Mouse (Mus musculus): ENCODE results near the gene Sufu. TPM values are rescaled to one million over a fixed set of nuclear protein-coding genes. Genes with fewer than 3 reads are reported as not detected.
A peak's percentile ranks its signal among the peaks of the same experiment; 100 is the strongest.

The Sufu gene
- total RNA-seq, 2 experiments from 2014 or later = 17.0 to 19.1 TPM

GRCm38 (mm10) chr19:46433712-46434111 lies 37.0 kb downstream of the Sufu start:
- no peak for DNase-seq

DNA sequence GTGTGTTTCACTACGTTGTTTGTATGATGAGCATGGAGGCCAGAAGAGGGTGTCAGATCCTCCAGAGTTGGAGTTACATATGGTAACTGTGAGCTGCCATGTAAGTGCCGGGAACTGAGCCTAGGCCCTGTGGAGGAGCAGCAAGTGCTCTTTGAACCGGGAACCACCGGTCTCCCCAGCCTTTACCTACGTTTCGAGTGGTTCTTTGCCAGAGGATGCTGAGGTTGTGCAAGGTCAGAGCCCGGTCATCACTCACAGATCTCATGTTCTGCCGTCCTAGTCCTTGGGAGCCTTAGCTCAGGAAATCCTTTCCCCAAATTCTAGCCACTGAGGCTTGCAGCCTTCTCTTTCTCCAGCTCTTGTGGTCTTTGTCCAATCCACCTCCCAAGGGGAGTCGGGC lies 37.5 kb downstream of the Sufu start:
- DNase-seq = no peak

DNA sequence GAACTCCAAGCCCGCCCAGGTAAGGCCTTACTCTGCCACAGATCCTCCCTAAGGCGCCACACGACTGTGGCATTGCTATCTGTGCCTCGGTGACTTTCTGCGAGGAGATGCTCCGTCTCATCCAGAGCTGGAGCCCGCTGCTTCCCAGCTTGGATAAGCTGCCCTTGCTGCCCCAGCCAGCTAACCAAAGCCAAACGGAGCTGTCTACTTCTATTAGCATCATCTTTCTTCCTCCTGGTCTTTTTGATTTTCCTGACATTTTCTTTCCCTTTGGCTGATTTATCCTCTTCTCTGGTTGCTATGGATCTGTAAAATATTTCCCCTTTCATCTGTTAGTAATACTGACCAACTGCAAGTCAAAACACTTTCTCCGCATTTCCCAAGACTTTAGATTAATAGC lies 37.9 kb downstream of the Sufu start:
- DNase-seq = no peak

GRCm38 (mm10) chr19:46435492-46435891 lies 38.8 kb downstream of the Sufu start:
- no peak for DNase-seq

- DNase-seq = no peak
Observed at GRCm38 (mm10) chr19:46443509-46443908, 46.8 kb downstream of the Sufu start.

GRCm38 (mm10) chr19:46444209-46444608 lies 47.5 kb downstream of the Sufu start:
- peak; percentile 89 for DNase-seq

DNA sequence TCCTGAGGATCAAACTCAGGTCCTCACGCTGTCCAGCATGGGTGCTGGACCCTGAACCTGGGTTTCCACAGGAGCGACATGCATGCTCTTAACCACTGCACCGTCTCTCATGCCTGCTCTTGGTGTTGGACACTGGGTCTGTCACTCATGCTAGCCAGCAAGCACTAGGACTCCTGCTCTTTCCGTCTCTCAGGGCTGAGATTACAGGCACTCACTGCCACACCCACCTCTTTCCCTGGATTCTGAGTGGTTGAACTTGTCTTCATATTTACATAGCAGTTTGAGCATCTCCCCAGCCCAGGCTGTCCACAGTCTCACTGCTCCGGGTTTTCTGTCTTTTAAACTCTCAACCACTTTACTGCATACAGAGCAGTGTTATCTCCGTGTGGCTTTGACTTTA lies 48.9 kb downstream of the Sufu start:
- DNase-seq = no peak

DNA sequence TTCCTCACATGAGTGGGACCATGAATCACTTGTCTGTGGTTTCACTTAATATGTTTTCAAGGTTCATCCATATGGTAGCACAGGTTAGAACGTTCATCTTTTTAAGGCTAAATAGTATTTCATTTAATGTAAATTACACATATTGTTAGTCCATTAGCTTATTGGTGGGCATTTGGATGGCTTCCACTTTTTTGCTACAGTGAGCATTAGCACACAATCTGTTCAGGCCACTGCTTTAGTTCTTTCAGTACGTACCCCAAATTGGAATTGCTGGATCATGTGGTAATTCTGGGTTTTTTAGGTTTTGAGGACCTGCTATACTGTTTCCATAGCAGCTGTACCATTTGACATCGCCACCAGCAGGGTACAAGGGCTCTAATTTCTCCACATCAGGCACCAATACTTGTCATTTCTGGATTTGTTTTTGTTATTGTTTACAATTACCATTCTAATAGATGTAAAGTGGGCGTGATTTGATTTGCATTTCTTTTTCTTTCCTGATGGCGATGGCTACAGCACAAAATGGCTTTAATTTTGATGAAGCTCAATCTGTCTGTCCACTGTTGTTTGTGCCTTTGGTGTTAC lies 49.8 kb downstream of the Sufu start:
- DNase-seq = no peak

DNA sequence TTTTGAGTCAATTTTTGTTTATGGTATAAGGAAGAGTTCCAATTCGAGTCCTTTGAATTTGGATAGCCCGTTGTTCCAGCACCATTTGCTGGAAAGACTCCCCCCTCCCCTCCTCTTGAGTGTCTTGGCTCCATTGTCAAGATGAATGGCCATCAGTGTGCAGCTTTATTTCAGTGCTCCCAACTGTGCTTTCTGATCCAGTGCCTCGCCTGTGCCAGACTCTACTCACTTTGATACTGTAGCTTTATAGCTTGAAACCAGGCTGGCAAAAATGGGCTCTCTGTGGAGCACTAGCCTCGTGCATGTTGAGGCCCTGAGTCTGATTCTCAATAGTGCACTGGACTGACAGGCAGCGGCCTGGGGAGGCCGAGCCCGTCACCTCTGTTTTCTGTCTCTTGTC lies 50.4 kb downstream of the Sufu start:
- no peak for DNase-seq

DNA sequence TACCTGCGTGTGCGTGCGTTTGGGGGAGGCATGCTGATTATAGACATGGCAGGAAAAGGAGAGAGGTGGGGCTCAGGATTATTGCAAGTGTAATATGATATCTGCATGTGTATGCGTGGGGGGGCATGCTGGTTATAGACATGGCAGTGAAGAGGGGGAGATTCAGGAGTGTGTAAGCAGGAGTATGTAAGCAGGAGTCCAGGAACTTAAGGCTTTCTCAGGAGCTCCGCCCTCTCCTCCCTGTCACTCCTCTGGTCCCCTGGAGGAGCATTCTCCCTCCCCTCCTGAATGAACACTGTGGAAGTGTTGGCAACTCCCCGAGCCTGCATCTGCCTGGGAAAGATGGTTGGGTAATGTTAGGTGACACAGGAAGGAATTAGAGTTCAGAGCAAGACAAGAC lies 51.2 kb downstream of the Sufu start:
- DNase-seq = no peak

DNA sequence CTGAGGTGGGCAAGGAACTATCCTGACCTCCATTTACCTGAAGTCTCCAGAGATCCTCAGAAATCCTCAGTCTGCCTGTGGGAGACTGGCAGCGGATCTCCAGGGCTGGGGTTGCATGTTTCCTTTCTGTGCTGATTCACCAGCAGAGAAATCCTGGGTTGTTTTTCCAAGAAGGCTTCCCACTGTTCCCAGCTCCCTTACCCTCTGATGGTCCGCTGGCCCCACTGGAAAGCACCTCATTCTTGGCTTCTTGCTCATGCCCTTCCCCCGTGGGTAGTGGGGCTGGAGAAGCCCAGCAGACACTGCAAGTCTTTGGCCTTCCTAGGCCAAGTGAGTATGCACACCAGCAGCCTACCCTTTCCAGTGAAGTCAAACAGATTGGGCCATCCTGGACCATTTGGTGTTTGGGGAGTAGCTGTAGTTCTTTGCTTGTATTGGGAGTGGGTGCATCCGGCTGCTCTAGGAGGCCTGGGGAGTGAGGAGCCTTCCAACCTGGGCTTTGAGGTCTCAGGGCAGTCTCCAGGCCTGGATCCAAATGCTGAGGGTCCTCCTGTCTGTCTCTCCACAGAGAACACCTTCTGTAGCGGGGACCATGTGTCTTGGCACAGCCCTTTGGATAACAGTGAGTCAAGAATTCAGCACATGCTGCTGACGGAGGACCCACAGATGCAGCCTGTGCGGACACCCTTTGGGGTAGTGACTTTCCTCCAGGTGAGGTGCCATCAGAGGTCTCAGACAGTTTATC lies 52.7 kb downstream of the Sufu start:
- DNase-seq = no peak

DNA sequence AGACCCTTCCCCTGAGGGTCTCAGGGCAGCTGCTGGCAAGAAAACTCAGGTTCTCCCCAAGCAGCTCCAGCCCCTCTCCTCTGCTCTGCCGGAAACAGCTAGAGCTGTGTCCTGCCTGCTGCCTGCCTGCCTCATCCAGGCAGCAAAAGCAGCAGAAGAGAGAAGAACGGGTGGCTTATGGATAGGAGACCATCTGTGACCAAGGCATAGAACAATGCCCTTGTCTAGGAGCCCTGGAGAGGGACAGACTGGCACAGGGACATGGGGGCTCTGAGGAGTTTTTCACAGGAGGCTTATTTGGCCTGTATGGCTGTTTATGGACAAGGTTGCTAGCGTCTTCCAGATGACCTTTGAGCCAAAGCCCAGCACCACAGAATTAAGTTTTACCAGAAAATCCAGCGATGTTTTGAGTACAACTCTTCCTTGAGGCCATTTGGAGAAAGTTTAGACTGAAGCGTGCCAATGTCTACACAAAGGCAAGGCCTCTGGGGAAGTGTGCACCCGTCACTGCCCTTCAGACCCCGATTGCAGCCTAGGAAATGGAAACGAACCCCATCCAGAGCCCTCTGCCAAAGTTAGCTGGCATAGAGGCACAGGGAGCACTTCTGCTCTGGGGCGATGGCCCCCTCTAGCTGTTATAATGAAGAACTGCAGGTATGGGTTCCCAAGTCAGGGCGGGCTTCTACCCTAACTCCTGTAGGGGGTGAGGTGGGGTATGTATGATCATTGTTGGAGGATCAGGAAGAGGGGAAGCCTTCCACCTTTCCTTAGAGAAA lies 55.5 kb downstream of the Sufu start:
- peak; percentile 70 for DNase-seq

DNA sequence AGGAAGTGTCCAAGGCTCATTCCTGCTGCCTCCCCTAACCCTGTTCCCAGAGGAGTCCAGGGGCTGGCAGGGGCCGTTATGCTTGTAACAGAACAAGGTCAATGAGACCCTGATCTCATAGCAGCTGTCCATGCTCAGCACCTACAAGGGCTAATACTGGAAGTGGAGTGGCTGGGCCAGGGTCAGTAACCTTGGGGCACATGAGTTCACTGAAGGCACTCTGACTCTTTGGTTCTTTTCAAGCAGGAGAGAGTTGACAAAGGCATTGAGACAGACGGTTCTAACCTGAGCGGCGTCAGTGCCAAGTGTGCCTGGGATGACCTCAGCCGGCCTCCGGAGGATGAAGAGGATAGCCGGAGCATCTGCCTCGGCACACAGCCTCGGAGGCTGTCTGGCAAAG lies 56.2 kb downstream of the Sufu start:
- no peak for DNase-seq

DNA sequence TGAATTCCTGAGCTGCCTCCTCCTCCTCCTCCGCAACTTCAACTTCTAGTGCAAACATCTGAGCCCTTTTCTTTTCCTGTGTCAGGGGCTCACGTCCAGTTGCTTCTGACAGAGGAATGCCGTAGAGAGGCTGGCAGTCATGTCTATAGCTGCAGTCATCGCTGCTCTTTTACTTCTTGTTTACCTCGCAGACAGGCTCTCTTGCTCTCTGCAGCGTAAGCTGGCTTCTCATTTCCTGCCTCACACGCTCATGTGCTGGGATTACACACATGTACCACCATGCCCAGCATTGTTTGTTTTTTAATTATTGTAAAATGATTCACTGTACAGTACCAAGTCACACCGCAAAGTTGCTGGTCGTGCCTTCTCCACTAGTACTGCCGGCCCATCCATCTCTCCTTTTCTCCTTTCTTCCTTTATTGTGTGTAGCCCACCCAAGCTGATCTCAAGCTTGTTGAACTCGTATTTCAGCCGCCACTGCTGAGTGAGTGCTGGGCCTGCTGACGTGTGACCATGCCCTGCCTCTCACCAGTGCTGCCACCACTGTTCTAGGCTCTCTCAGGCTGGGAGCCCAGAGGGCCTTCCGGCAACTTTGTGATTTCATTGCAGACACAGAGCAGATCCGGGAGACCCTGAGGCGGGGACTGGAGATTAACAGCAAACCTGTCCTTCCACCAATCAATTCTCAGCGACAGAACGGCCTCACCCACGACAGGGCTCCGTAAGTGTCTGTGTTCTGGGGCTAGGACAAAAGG lies 57.6 kb downstream of the Sufu start:
- no peak for DNase-seq

DNA sequence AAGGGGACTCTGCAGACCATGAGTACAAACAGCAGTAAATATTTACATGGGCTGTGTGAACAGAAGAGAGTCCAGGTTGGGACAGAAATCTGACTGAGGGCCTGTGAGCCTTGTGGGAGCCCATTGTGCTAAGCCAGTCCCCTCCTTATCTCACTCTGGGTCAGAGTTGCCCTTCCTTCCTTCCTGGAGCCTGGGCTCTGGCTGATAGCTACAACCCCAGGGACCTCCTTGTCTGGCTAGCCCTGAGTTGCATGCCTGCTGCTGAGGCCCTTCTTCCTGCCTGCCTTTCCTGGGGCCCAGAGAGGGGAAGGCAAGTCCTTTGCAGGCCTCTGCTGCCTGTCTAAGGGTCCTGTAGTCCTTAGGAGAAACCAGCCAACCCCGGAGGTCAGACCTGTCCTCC lies 58.3 kb downstream of the Sufu start:
- peak; percentile 60 for DNase-seq

DNA sequence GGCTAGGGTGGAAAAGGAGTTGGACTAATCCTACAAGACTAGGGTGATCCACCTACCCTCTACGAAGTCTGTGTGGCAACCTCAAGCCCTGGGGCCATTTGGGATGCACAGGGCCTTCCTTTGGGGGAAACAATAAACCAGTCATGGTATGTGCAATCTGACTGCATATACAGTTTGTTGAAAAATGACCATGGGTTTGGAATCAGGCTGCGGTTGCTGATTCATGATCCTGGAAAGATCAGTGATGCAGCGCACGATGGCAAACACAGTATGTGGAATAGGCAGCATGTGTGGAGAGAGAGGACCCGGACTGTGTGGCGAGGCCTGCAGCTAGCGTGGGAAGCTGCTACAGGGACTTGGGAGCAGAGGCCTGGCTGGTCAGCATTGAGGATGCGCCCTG lies 58.9 kb downstream of the Sufu start:
- DNase-seq = no peak

DNA sequence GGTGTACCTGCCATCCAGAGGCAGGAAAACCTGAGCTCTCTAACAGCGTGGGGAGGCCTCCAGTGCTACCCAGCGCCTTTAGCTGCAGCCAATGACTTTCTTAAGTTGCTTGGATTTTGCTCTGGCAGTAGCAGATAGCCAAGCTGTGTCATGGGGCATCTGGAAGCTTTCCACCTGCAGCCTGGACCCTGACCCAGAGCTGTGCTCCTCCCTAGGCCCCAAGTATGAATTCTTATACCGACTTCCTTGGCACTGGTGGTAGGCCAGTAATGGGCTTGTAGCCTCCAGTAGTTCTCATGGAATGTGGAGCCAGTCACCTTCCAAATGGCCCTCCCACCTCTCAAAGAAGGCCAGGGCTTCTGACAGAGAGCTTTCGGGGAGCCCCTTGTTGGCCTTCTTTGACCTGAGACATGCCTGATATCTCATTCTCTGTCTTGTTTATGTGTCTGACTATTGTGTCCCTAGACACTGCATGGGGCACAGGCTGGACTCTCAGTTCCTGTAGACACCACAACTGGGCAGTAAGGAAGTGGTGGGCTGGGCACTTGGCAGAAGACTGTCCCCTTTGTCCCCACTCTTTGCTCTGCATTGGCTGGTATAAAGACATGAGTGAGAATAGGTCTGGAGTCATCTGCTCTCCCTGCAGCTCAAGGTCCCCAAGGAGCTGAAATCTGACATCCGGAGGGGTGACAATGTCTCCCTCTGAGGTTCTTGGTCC lies 59.5 kb downstream of the Sufu start:
- DNase-seq = no peak

DNA sequence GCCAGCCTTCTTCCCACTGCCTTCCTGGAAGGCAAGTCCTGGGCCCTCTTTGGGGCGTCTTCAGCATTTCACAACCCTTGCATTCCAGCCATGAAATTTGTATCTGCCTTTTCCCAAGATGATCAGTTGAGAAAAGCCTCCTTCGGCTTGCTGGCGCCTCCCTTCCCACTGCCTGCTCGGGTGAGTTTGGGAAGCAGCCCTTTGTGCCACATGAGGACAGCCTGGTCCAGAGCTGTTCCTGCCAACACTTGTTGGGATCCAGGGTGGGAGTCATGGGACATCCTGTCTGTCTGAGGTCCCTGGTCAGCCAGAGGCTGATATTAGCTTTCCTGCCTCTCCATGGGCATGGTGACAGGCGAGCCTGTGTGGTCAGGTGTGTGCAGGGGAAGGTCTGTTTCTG lies 61.1 kb downstream of the Sufu start:
- DNase-seq = no peak

DNA sequence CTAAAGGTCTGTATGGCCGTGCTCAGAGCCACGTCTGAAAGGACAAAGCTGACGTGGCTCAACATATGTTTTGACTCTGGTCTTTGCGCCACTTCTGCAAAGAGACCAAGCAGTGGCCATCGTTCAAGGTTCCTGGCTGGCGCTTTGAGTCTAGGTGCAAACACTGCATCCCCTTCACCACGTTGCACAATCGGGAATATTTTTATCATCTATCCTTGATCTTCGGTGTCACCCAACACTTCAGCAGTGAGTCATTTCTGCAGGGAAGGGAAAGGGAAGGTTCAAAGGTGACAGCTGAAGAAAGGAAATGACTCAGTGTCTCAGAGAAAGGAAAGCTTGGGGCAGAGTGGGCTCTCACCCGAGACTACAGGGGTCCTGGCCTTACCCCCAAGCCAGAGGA lies 62.6 kb downstream of the Sufu start:
- no peak for DNase-seq

- DNase-seq = peak; percentile 88
Observed at GRCm38 (mm10) chr19:46459889-46460288, 63.2 kb downstream of the Sufu start.

- no peak for DNase-seq
Observed at GRCm38 (mm10) chr19:46462574-46462973, 65.9 kb downstream of the Sufu start.

DNA sequence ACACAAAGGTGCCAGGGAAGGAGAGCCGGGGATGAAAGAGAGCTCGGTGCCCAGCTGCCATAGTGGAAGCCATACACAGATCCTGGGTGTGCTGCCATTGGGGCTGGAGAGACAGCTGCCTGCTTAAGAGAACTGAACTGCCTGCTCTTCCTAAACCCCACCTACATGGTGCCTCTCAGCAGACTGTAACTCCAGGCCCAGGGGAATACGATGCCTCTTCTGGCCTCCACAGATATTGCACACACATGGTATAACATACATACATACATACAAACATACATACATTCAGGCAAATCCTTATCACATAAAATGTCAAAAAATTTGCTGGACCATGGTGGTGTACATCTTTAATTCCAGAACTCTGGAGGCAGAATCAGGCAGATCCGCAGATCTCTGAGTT lies 66.8 kb downstream of the Sufu start:
- DNase-seq = no peak

All from heart, postnatal 4 days (tissue).